Mouse (Mus musculus): ENCODE measurements around the gene Mertk. TPM values are rescaled to one million over a fixed set of nuclear protein-coding genes. Genes with fewer than 3 reads are reported as not detected.
"Not testable (repeated sequence)": the region's sequence is repeated elsewhere in the genome, so short reads cannot be mapped to it uniquely, and the experiment has no call there.

The Mertk gene
- 1.5 and 1.9 TPM in 2 replicates for polyA plus RNA-seq (2015; fragmentation: Nextera tagmentation; extraction: Ambion mirVana)

- DNase-seq (ENCODE audit: low spot score), result no peak
Measured at GRCm38 (mm10) chr2:128698693-128699181, at the start of gene Mertk. Mertk (plus strand) TSS chr2:128698956.

- no peak for DNase-seq (ENCODE audit: low spot score)
Measured at GRCm38 (mm10) chr2:128680661-128681060, 18.1 kb upstream of the Mertk start.

GRCm38 (mm10) chr2:128686921-128687557 is 11.7 kb upstream of the Mertk start, which contains the start of gene Anapc1:
Anapc1 (minus strand) TSS chr2:128687391.
- peak; percentile 92 for DNase-seq (ENCODE audit: low spot score)

- no peak for DNase-seq (ENCODE audit: low spot score)
Measured at GRCm38 (mm10) chr2:128687558-128688120, 11.1 kb upstream of the Mertk start.

- DNase-seq (ENCODE audit: low spot score), result no peak
Measured at GRCm38 (mm10) chr2:128692336-128692735, 6.4 kb upstream of the Mertk start.

GRCm38 (mm10) chr2:128692771-128693170 is 6.0 kb upstream of the Mertk start:
- no peak for DNase-seq (ENCODE audit: low spot score)

- no peak for DNase-seq (ENCODE audit: low spot score)
Measured at GRCm38 (mm10) chr2:128693236-128693635, 5.5 kb upstream of the Mertk start.

- not testable (repeated sequence) for DNase-seq (ENCODE audit: low spot score)
Measured at GRCm38 (mm10) chr2:128693828-128694227, 4.9 kb upstream of the Mertk start.

- DNase-seq (ENCODE audit: low spot score), result no peak
Measured at GRCm38 (mm10) chr2:128694548-128694947, 4.2 kb upstream of the Mertk start.

GRCm38 (mm10) chr2:128696426-128696825 is 2.3 kb upstream of the Mertk start:
- no peak for DNase-seq (ENCODE audit: low spot score)

- no peak for DNase-seq (ENCODE audit: low spot score)
Measured at GRCm38 (mm10) chr2:128697047-128697446, 1.7 kb upstream of the Mertk start.

GRCm38 (mm10) chr2:128697566-128697965 is 1.2 kb upstream of the Mertk start:
- DNase-seq (ENCODE audit: low spot score), result no peak

- DNase-seq (ENCODE audit: low spot score), result peak; percentile 48
Measured at GRCm38 (mm10) chr2:128698140-128698692, 540 bp upstream of the Mertk start.

GRCm38 (mm10) chr2:128699201-128699885 is 587 bp downstream of the Mertk start:
- DNase-seq (ENCODE audit: low spot score), result no peak

- DNase-seq (ENCODE audit: low spot score), result no peak
Measured at GRCm38 (mm10) chr2:128704474-128704873, 5.7 kb downstream of the Mertk start.

GRCm38 (mm10) chr2:128709264-128709663 is 10.5 kb downstream of the Mertk start:
- DNase-seq (ENCODE audit: low spot score), result no peak

- DNase-seq (ENCODE audit: low spot score), result no peak
Measured at GRCm38 (mm10) chr2:128710609-128711008, 11.9 kb downstream of the Mertk start.

GRCm38 (mm10) chr2:128712940-128713339 is 14.2 kb downstream of the Mertk start:
- DNase-seq (ENCODE audit: low spot score), result no peak

GRCm38 (mm10) chr2:128713548-128714003 is 14.8 kb downstream of the Mertk start:
- DNase-seq (ENCODE audit: low spot score), result no peak

GRCm38 (mm10) chr2:128714724-128715241 is 16.0 kb downstream of the Mertk start:
- no peak for DNase-seq (ENCODE audit: low spot score)

- no peak for DNase-seq (ENCODE audit: low spot score)
Measured at GRCm38 (mm10) chr2:128715979-128716378, 17.2 kb downstream of the Mertk start.

- no peak for DNase-seq (ENCODE audit: low spot score)
Measured at GRCm38 (mm10) chr2:128719380-128719779, 20.6 kb downstream of the Mertk start.

Measured in thymus, postnatal 0 days (tissue).